Mouse (Mus musculus) midbrain, embryonic 16.5 days (tissue): ENCODE results near the gene Obp2a. TPM values are rescaled to one million over a fixed set of nuclear protein-coding genes. Genes with fewer than 3 reads are reported as not detected.

Experiments
- ATAC-seq: fragments of 200-750 bp; cut with Nextera tagmentation; 2 replicates; pipeline ENCODE4 v1.8.0; 2017; ENCODE audit warnings: moderate TSS enrichment
- H3K27ac ChIP-seq: fragments of 300-500 bp; sonication (generic); 2 replicates; pipeline ENCODE4 v1.5.1; 2014; ENCODE audit warnings: mild to moderate bottlenecking, low read length, mixed read lengths
- H3K27me3 ChIP-seq: fragments of 300-500 bp; sonication (generic); 2 replicates; pipeline ENCODE4 v1.6.1; 2014; ENCODE audit warnings: low read depth, low read length, mixed read lengths; ENCODE audit not compliant: control insufficient read depth, insufficient read depth
- H3K36me3 ChIP-seq: fragments of 300-500 bp; sonication (generic); 2 replicates; pipeline ENCODE4 v1.6.1; 2014; ENCODE audit warnings: mild to moderate bottlenecking, low read length, moderate library complexity, mixed read lengths; ENCODE audit not compliant: control insufficient read depth, insufficient read depth
- H3K4me1 ChIP-seq: fragments of 300-500 bp; sonication (generic); 2 replicates; pipeline ENCODE4 v1.6.1; 2014; ENCODE audit warnings: mild to moderate bottlenecking, low read length, mixed read lengths; ENCODE audit not compliant: control insufficient read depth, insufficient read depth
- H3K4me2 ChIP-seq: fragments of 300-500 bp; sonication (generic); 2 replicates; pipeline ENCODE4 v1.6.1; 2014; ENCODE audit warnings: mild to moderate bottlenecking, low read length, mixed read lengths
- H3K4me3 ChIP-seq: fragments of 300-500 bp; sonication (generic); 2 replicates; pipeline ENCODE4 v1.5.1; 2014; ENCODE audit warnings: low read depth, mild to moderate bottlenecking, low read length, moderate library complexity, mixed read lengths
- H3K9ac ChIP-seq: fragments of 300-500 bp; sonication (generic); 2 replicates; pipeline ENCODE4 v1.6.1; 2014; ENCODE audit warnings: low read depth, low read length, mixed read lengths
- H3K9me3 ChIP-seq: fragments of 300-500 bp; sonication (generic); replicated peaks from 2 replicates; pipeline ENCODE4 v1.6.1; 2014; ENCODE audit warnings: mild to moderate bottlenecking, low read length, mixed read lengths; ENCODE audit not compliant: control insufficient read depth, poor library complexity, severe bottlenecking
- WGBS: fragments of 180-500 bp; shearing (Covaris S2); extraction: QIAGEN DNeasy Blood & Tissue Kit; methylation state at CpG from one replicate; pipeline ENCODE4 v1.1.7; 2014; 5-methylcytosine and 5-hydroxymethylcytosine counted together
- polyA plus RNA-seq: library from polyadenylated mRNA; unstranded; fragments of >200 nt; fragmentation: Nextera tagmentation; extraction: Ambion mirVana; gene quantifications from 2 replicates; pipeline ENCODE4 v1.2.1, GENCODE M21; 2015

Obp2a gene
- polyA plus RNA-seq, 1 experiment from 2014 or later = not detected

DNA sequence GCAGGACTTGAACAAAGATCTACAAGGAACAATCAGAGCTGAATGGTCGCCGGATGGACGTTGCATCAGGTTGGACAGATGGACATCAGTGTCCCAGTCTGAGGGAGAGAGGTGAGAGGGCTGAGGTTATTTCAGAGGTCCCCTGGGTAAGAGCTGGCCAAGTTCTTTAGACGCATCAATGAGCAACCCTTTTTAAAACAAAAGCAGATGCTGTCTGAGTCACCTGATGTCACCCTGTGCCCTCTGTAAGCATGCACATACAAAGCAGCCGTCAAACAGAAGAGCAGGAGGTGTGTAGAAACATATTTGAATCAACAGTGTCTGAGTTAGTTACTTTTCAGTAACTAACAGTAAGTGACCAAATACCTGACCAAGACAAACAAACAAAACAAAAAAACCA is 35.7 kb upstream of the Obp2a start:
- H3K27me3 ChIP-seq = no peaks in the 10 kb centered on the region
- H3K4me1 ChIP-seq = no peaks in the 10 kb centered on the region
- 84% methylated on average over 5 of the region's 5 CpGs for WGBS
- no peaks in the 10 kb centered on the region for H3K36me3 ChIP-seq
- H3K9ac ChIP-seq = no peak overlapping the region
- no peak overlapping the region for H3K4me2 ChIP-seq
- H3K27ac ChIP-seq = no peak overlapping the region
- no peak overlapping the region for H3K4me3 ChIP-seq
- ATAC-seq = no peak
- H3K9me3 ChIP-seq = no peaks in the 10 kb centered on the region

DNA sequence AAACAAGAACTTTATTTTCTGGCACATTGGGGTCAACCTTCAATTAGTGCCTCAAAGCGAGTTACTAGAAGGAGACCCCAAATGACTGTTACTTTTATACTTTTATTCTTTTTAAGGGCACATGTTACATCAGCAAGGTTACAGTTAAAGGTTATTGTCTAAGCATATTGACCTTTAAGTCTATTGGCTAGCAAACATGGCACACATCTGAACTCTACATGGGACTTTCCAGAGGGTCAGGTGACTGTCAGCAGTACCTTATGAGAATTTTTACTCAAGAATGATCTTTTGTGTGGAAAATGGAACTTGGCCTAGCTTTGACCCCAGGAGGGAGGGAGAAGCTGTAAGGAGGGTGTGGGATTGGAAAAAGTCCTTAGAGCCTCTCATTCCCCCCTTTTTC is 33.3 kb upstream of the Obp2a start:
- Histone ChIP-seq H3K4me2 (no peak overlapping the region), H3K4me3 (no peak overlapping the region)
- WGBS = 73% methylated on average over 1 of the region's 1 CpGs

GRCm38 (mm10) chr2:25676486-25676885 is 23.4 kb upstream of the Obp2a start, which contains the start of gene Lcn6:
Gene Lcn6, plus strand, starts transcription at chr2:25676786.
- 98% methylated on average over 3 of the region's 3 CpGs for WGBS
- H3K27ac ChIP-seq = no peak within 1 kb of the TSS
- H3K4me3 ChIP-seq = no peak within 1 kb of the TSS
- H3K9ac ChIP-seq = no peak within 1 kb of the TSS
- H3K4me1 ChIP-seq = no peaks in the 10 kb centered on the region
- H3K4me2 ChIP-seq = no peak within 1 kb of the TSS
- ATAC-seq = no peak
- no peaks in the 10 kb centered on the region for H3K27me3 ChIP-seq
- H3K36me3 ChIP-seq = no peaks in the 10 kb centered on the region
- H3K9me3 ChIP-seq = no peaks in the 10 kb centered on the region

More for the DNA sequence above, 33.3 kb upstream of the Obp2a start:
- Histone ChIP-seq H3K4me1 (no peaks in the 10 kb centered on the region), H3K36me3 (no peaks in the 10 kb centered on the region), H3K27ac (no peak overlapping the region), H3K9me3 (no peaks in the 10 kb centered on the region), H3K27me3 (no peaks in the 10 kb centered on the region), H3K9ac (no peak overlapping the region)
- ATAC-seq = no peak

GRCm38 (mm10) chr2:25679559-25679958 is 20.3 kb upstream of the Obp2a start:
- ATAC-seq = no peak
- Histone ChIP-seq H3K4me3 (no peak overlapping the region), H3K27me3 (no peaks in the 10 kb centered on the region), H3K4me1 (no peaks in the 10 kb centered on the region), H3K9me3 (no peaks in the 10 kb centered on the region), H3K9ac (no peak overlapping the region), H3K36me3 (no peaks in the 10 kb centered on the region), H3K27ac (no peak overlapping the region), H3K4me2 (no peak overlapping the region)
- WGBS = 82% methylated on average over 6 of the region's 6 CpGs

- no peak within 1 kb of the TSS for H3K4me3 ChIP-seq
- H3K4me1 ChIP-seq = no peaks in the 10 kb centered on the region
- no peak within 1 kb of the TSS for H3K27ac ChIP-seq
- ATAC-seq = no peak
- H3K9ac ChIP-seq = no peak within 1 kb of the TSS
- H3K36me3 ChIP-seq = no peaks in the 10 kb centered on the region
- no peaks in the 10 kb centered on the region for H3K27me3 ChIP-seq
- H3K9me3 ChIP-seq = no peaks in the 10 kb centered on the region
- no peak within 1 kb of the TSS for H3K4me2 ChIP-seq
- WGBS = 74% methylated on average over 2 of the region's 2 CpGs
These were observed 17.4 kb upstream of the Obp2a start, which contains the start of gene Lcn10 for GRCm38 (mm10) chr2:25682426-25682825. Gene Lcn10, plus strand, starts transcription at chr2:25682726.

GRCm38 (mm10) chr2:25686941-25687340 is 12.9 kb upstream of the Obp2a start:
- H3K4me1 ChIP-seq = no peaks in the 10 kb centered on the region
- no peaks in the 10 kb centered on the region for H3K27me3 ChIP-seq
- 64% methylated on average over 3 of the region's 4 CpGs for WGBS
- no peaks in the 10 kb centered on the region for H3K9me3 ChIP-seq
- no peak overlapping the region for H3K4me2 ChIP-seq
- no peak overlapping the region for H3K9ac ChIP-seq
- no peak overlapping the region for H3K4me3 ChIP-seq
- no peaks in the 10 kb centered on the region for H3K36me3 ChIP-seq
- H3K27ac ChIP-seq = no peak overlapping the region
- no peak for ATAC-seq

GRCm38 (mm10) chr2:25694605-25695004 is 5.2 kb upstream of the Obp2a start:
- H3K27me3 ChIP-seq = no peaks in the 10 kb centered on the region
- H3K4me2 ChIP-seq = no peak overlapping the region
- H3K9ac ChIP-seq = no peak overlapping the region
- no peak for ATAC-seq
- H3K4me1 ChIP-seq = no peaks in the 10 kb centered on the region
- H3K36me3 ChIP-seq = no peaks in the 10 kb centered on the region
- H3K9me3 ChIP-seq = no peaks in the 10 kb centered on the region
- H3K4me3 ChIP-seq = no peak overlapping the region
- no peak overlapping the region for H3K27ac ChIP-seq

- Histone ChIP-seq H3K4me3 (no peak overlapping the region), H3K27ac (no peak overlapping the region), H3K9me3 (no peaks in the 10 kb centered on the region), H3K27me3 (no peaks in the 10 kb centered on the region), H3K4me1 (no peaks in the 10 kb centered on the region), H3K9ac (no peak overlapping the region), H3K36me3 (no peaks in the 10 kb centered on the region), H3K4me2 (no peak overlapping the region)
- ATAC-seq = no peak
- 75% methylated on average over 4 of the region's 4 CpGs for WGBS
These were observed 2.9 kb upstream of the Obp2a start for GRCm38 (mm10) chr2:25696951-25697350.

GRCm38 (mm10) chr2:25698696-25699095 is 1.1 kb upstream of the Obp2a start:
- Histone ChIP-seq H3K27me3 (no peaks in the 10 kb centered on the region), H3K4me3 (no peak overlapping the region), H3K4me1 (no peaks in the 10 kb centered on the region), H3K9ac (no peak overlapping the region), H3K27ac (no peak overlapping the region), H3K4me2 (no peak overlapping the region), H3K9me3 (no peaks in the 10 kb centered on the region), H3K36me3 (no peaks in the 10 kb centered on the region)
- ATAC-seq = no peak
- WGBS = 86% methylated on average over 2 of the region's 2 CpGs

- Histone ChIP-seq H3K4me1 (no peaks in the 10 kb centered on the region), H3K36me3 (no peaks in the 10 kb centered on the region), H3K9me3 (no peaks in the 10 kb centered on the region), H3K27ac (no peak overlapping the region), H3K4me3 (no peak overlapping the region), H3K27me3 (no peaks in the 10 kb centered on the region), H3K9ac (no peak overlapping the region), H3K4me2 (no peak overlapping the region)
- 87% methylated on average over 5 of the region's 5 CpGs for WGBS
- no peak for ATAC-seq
These were observed 1.2 kb downstream of the Obp2a start for GRCm38 (mm10) chr2:25701001-25701400.
